Mouse (Mus musculus) bone marrow macrophage, adult 2 months (primary cell): ENCODE measurements around the gene Taf1a. TPM values are rescaled to one million over a fixed set of nuclear protein-coding genes. Genes with fewer than 3 reads are reported as not detected.
"Not testable (repeated sequence)": the region's sequence is repeated elsewhere in the genome, so short reads cannot be mapped to it uniquely, and the experiment has no call there.

ENCODE experiments used
- H3K27ac ChIP-seq: 2 replicates; pipeline ENCODE4 v1.5.1; 2012; ENCODE audit warnings: low read depth, low read length; ENCODE audit not compliant: insufficient read depth
- H3K4me1 ChIP-seq: 2 replicates; pipeline ENCODE4 v1.6.1; 2012; ENCODE audit warnings: low read length; ENCODE audit not compliant: control insufficient read depth, insufficient read depth
- H3K4me3 ChIP-seq: 2 replicates; pipeline ENCODE4 v1.5.1; 2012; ENCODE audit warnings: mild to moderate bottlenecking, low read length, moderate library complexity; ENCODE audit not compliant: insufficient read depth
- CTCF ChIP-seq: IDR thresholded peaks from 2 replicates; pipeline ENCODE4 v1.5.1; 2012; ENCODE audit warnings: low read depth, mild to moderate bottlenecking, low read length, moderate library complexity
- POLR2A ChIP-seq: IDR thresholded peaks from 2 replicates; pipeline ENCODE4 v1.6.1; 2012; ENCODE audit warnings: mild to moderate bottlenecking, low read depth, low read length, borderline replicate concordance
- polyA plus RNA-seq: library from polyadenylated mRNA; stranded (reverse); fragments of >200 nt; gene quantifications from 2 replicates; pipeline ENCODE4 v1.2.4, GENCODE M21; 2012; ENCODE audit not compliant: missing spikeins, insufficient read depth, insufficient read length

The Taf1a gene
- polyA plus RNA-seq, 1 experiment, result 8.1 TPM

DNA sequence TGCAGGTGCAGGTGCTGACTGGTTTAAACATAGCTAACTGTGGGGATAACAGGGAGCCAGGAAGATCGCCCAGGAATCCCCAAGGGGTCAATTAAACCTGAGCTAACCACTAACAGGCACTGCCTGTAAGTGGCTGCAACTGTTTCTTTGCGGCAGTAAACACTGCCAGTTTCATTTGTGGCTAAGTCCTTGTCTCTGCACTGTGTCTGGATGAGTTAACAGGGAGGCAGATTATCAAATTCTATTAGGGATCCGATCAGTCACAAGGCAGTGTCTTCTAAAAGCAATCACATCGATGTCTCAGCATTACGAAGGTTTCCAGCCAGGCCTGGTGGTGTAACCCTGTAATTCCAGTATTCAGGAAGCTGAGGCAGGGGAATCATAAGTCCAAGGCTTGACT is 22.4 kb upstream of the Taf1a start:
- no peak for TF ChIP-seq POLR2A
- no peak for TF ChIP-seq CTCF
- no peak overlapping the region for H3K4me3 ChIP-seq
- no peak overlapping the region for H3K27ac ChIP-seq
- H3K4me1 ChIP-seq, result peaks cover 11% of the 10 kb centered on the region

- peaks cover 11% of the 10 kb centered on the region for H3K4me1 ChIP-seq
- H3K27ac ChIP-seq, result no peak overlapping the region
- TF ChIP-seq POLR2A (no peak), CTCF (no peak)
- H3K4me3 ChIP-seq, result peak overlapping the region; percentile 91
These were observed 20.0 kb upstream of the Taf1a start for GRCm38 (mm10) chr1:183368601-183369400.

GRCm38 (mm10) chr1:183369427-183370014 is 19.3 kb upstream of the Taf1a start, which contains the start of gene Mia3:
TSS of gene Mia3 (minus strand) at chr1:183369553.
- H3K4me1 ChIP-seq, result peaks cover 11% of the 10 kb centered on the region
- peak within 1 kb of the TSS; percentile 91 for H3K4me3 ChIP-seq
- 0 out of 2 replicates have a peak, but pooled peaks have one; percentile 76 for TF ChIP-seq POLR2A
- TF ChIP-seq CTCF, result no peak
- no peak within 1 kb of the TSS for H3K27ac ChIP-seq

DNA sequence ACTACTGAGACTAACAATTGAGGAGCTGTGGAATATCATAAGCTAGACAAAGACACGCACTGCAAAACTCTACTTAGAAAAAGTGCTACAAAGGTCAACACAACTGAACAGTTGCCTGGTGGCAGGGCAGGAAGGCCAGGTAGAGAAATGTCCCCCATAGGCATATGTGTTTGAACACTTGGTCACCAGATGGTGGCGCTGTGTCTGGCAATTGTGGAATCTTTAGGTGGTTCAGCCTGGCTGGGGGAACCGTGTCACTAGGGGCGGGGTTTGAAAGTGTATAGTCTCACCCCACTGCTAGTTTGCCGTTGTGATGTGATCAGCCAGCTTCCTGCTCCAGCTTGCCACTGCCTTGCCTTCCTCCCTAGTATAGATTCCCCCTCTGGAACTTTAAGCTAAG is 14.1 kb upstream of the Taf1a start:
- H3K27ac ChIP-seq, result no peak overlapping the region
- H3K4me3 ChIP-seq, result no peak overlapping the region
- TF ChIP-seq POLR2A (no peak), CTCF (no peak)

DNA sequence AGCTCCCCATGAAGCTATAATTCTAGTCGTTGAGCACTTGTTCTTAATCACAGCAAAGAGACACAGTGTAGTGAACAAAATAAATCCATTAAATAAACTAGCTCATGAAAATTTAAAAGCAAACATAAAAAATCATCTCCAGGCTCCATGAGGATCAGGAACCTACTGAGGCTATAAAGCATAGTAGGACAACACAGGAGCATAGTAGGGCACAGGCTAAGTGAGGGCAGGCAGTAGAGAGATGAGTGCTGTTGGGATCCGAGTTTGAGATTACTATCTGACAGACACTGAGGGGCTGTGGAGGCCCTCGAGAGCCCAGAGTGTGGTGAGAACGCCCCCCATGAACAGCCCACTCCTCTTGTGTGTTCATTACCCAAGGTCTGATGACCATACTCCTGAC is 11.7 kb upstream of the Taf1a start:
- Histone ChIP-seq H3K4me1 (no peaks in the 10 kb centered on the region), H3K27ac (no peak overlapping the region), H3K4me3 (no peak overlapping the region)
- no peak for TF ChIP-seq POLR2A
- no peak for TF ChIP-seq CTCF

More for the DNA sequence above, 14.1 kb upstream of the Taf1a start:
- H3K4me1 ChIP-seq, result peaks cover 6% of the 10 kb centered on the region

GRCm38 (mm10) chr1:183378321-183378941 is 10.3 kb upstream of the Taf1a start:
- Histone ChIP-seq H3K27ac (no peak overlapping the region), H3K4me3 (no peak overlapping the region), H3K4me1 (no peaks in the 10 kb centered on the region)
- no peak for TF ChIP-seq CTCF
- no peak for TF ChIP-seq POLR2A

GRCm38 (mm10) chr1:183379376-183379775 is 9.4 kb upstream of the Taf1a start:
- not testable (repeated sequence) for H3K4me1 ChIP-seq, H3K27ac ChIP-seq, H3K4me3 ChIP-seq

DNA sequence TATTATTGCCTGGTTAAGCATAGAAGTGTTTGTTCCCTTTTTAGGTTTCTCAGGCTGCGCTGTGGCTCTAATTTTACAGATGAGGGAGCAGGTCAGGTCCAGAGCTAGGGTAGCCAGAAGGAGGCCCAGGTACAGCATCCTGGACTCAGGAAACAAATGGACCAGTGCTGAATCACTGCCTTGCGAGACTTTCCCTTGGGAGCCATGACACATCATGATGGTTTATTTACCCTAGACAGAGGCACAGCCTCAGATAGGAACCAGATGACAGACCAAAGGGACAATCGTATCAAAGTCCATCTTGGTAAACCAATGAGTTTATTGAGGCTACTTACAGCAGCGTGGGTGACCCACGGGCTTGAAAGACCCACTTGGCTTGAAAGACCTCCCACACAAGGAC is 7.0 kb upstream of the Taf1a start:
- no peak overlapping the region for H3K27ac ChIP-seq
- TF ChIP-seq POLR2A, result no peak
- TF ChIP-seq CTCF, result no peak
- no peaks in the 10 kb centered on the region for H3K4me1 ChIP-seq

GRCm38 (mm10) chr1:183382621-183383020 is 6.2 kb upstream of the Taf1a start:
- TF ChIP-seq POLR2A (no peak), CTCF (no peak)
- Histone ChIP-seq H3K4me3 (no peak overlapping the region), H3K4me1 (no peaks in the 10 kb centered on the region), H3K27ac (no peak overlapping the region)

More for the DNA sequence above, 7.0 kb upstream of the Taf1a start:
- no peak overlapping the region for H3K4me3 ChIP-seq

DNA sequence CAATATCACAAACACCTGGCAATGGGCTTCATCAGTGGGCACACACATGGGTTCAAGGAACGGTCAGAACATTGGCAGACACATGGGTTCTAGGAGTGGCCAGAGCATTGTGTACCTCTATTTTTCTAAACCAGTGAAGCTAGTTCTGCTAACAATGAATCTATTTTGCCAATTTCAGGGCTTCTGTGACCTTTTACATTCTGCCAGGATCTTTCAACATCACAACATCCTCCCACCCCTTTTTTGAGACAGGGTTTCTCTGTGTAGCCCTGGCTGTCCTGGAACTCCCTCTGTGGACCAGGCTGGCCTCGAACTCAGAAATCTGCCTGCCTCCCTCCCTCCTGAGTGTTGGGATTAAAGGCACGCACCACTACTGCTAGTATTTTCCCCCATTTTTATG is 1.4 kb upstream of the Taf1a start:
- H3K27ac ChIP-seq, H3K4me3 ChIP-seq, H3K4me1 ChIP-seq: not testable (repeated sequence)
